Comparison of ENCODE assay signal across 13 mouse cellular contexts in genomic region chr1:84825091-84825490, GRCm38 (mm10). TPM values are rescaled to one million over a fixed set of nuclear protein-coding genes. Genes with fewer than 3 reads are reported as not detected.
"Had no signal": no experiment of that assay in that cellular context is flagged by ENCODE, and none has a peak within 500 bp of the region (broad histone marks: within the 10 kb centered on the region; RNA-seq: fewer than 3 reads in every experiment).

No protein-coding gene starts in this region.

- H3K27ac ChIP-seq: limb, embryonic 15.5 days; liver, embryonic 12.5 days; midbrain, embryonic 10.5 days; neural tube, embryonic 12.5 days had no signal

- DNase-seq: left cerebral cortex, postnatal 4 days; lung, embryonic 14.5 days; lung, postnatal 10 days; lung, postnatal 4 days; midbrain, embryonic 14.5 days; spleen, adult 18-20 months; thymus, adult 18-20 months; thymus, postnatal 14 days had no signal

- ATAC-seq: liver, embryonic 12.5 days had no signal

- H3K4me1 ChIP-seq: limb, embryonic 15.5 days; midbrain, embryonic 10.5 days; neural tube, embryonic 12.5 days had no signal

- H3K27me3 ChIP-seq: limb, embryonic 15.5 days; liver, embryonic 12.5 days; neural tube, embryonic 12.5 days had no signal

- H3K9me3 ChIP-seq: limb, embryonic 15.5 days; liver, embryonic 12.5 days; midbrain, embryonic 10.5 days; neural tube, embryonic 12.5 days had no signal

- H3K4me3 ChIP-seq: limb, embryonic 15.5 days; liver, embryonic 12.5 days; midbrain, embryonic 10.5 days; neural tube, embryonic 12.5 days had no signal

- H3K4me2 ChIP-seq: limb, embryonic 15.5 days; liver, embryonic 12.5 days; lung, embryonic 14.5 days; neural tube, embryonic 12.5 days had no signal

- H3K9ac ChIP-seq: limb, embryonic 15.5 days; liver, embryonic 12.5 days; lung, embryonic 14.5 days; neural tube, embryonic 12.5 days had no signal

RNA-seq across cellular contexts. Expression of gene Fbxo36, which starts 14.6 kb away (rescaled TPM):
- total RNA-seq: neutrophil, adult 5-6 weeks had no signal
